Mouse (Mus musculus) midbrain, postnatal 0 days (tissue): ENCODE results near the gene Gipc3. TPM values are rescaled to one million over a fixed set of nuclear protein-coding genes. Genes with fewer than 3 reads are reported as not detected.

Experiments used
- ATAC-seq: fragments of 200-750 bp; cut with Nextera tagmentation; 2 replicates; pipeline ENCODE4 v1.8.0; 2017; ENCODE audit warnings: moderate number of reproducible peaks, mild to moderate bottlenecking, moderate TSS enrichment, moderate library complexity; ENCODE audit not compliant: low FRiP score
- DNase-seq: peaks from one replicate; pipeline ENCODE4 v3.0.0-alpha.2; 2015; ENCODE audit warnings: low spot score
- H3K27ac ChIP-seq: fragments of 300-500 bp; sonication (generic); 2 replicates; pipeline ENCODE4 v1.5.1; 2014; ENCODE audit warnings: low read depth, mild to moderate bottlenecking, low read length, mixed read lengths
- H3K27me3 ChIP-seq: fragments of 300-500 bp; sonication (generic); 2 replicates; pipeline ENCODE4 v1.6.1; 2014; ENCODE audit warnings: low read length, control low read depth, mixed read lengths; ENCODE audit not compliant: insufficient read depth
- H3K36me3 ChIP-seq: fragments of 300-500 bp; sonication (generic); 2 replicates; pipeline ENCODE4 v1.6.1; 2014; ENCODE audit warnings: low read length, control low read depth, mixed read lengths; ENCODE audit not compliant: insufficient read depth
- H3K4me1 ChIP-seq: fragments of 300-500 bp; sonication (generic); 2 replicates; pipeline ENCODE4 v1.6.1; 2014; ENCODE audit warnings: mild to moderate bottlenecking, control low read depth, antibody characterized with exemption, low read length, mixed read lengths; ENCODE audit not compliant: insufficient read depth
- H3K4me2 ChIP-seq: fragments of 300-500 bp; sonication (generic); 2 replicates; pipeline ENCODE4 v1.6.1; 2014; ENCODE audit warnings: low read depth, mild to moderate bottlenecking, low read length, mixed read lengths; ENCODE audit not compliant: poor library complexity, severe bottlenecking
- H3K4me3 ChIP-seq: fragments of 300-500 bp; sonication (generic); 2 replicates; pipeline ENCODE4 v1.5.1; 2014; ENCODE audit warnings: low read depth, mild to moderate bottlenecking, low read length, moderate library complexity
- H3K9ac ChIP-seq: fragments of 300-500 bp; sonication (generic); replicated peaks from 2 replicates; pipeline ENCODE4 v1.6.1; 2014; ENCODE audit warnings: mild to moderate bottlenecking, low read length, moderate library complexity, mixed read lengths; ENCODE audit not compliant: poor library complexity, severe bottlenecking
- H3K9me3 ChIP-seq: fragments of 300-500 bp; sonication (generic); 2 replicates; pipeline ENCODE4 v1.6.1; 2016; ENCODE audit warnings: low read length, control low read depth
- CTCF ChIP-seq: IDR thresholded peaks from 2 replicates; pipeline ENCODE4 v1.5.1; 2016; ENCODE audit warnings: antibody characterized with exemption, mild to moderate bottlenecking
- WGBS: fragments of 180-500 bp; shearing (Covaris S2); extraction: QIAGEN DNeasy Blood & Tissue Kit; methylation state at CpG from one replicate; pipeline ENCODE4 v1.1.7; 2014; 5-methylcytosine and 5-hydroxymethylcytosine counted together
- polyA plus RNA-seq: library from polyadenylated mRNA; unstranded; fragments of >200 nt; fragmentation: Nextera tagmentation; extraction: Ambion mirVana; gene quantifications from 2 replicates; pipeline ENCODE4 v1.2.1, GENCODE M21; 2015
- total RNA-seq: library from RNA; depleted of rRNA; stranded (reverse); fragments of >200 nt; gene quantifications from 2 replicates; pipeline ENCODE4 v1.2.3, GENCODE M21; 2014

The Gipc3 gene
- total and polyA plus RNA-seq, 2 experiments from 2014 or later = 0.16 TPM; not detected in 1

DNA sequence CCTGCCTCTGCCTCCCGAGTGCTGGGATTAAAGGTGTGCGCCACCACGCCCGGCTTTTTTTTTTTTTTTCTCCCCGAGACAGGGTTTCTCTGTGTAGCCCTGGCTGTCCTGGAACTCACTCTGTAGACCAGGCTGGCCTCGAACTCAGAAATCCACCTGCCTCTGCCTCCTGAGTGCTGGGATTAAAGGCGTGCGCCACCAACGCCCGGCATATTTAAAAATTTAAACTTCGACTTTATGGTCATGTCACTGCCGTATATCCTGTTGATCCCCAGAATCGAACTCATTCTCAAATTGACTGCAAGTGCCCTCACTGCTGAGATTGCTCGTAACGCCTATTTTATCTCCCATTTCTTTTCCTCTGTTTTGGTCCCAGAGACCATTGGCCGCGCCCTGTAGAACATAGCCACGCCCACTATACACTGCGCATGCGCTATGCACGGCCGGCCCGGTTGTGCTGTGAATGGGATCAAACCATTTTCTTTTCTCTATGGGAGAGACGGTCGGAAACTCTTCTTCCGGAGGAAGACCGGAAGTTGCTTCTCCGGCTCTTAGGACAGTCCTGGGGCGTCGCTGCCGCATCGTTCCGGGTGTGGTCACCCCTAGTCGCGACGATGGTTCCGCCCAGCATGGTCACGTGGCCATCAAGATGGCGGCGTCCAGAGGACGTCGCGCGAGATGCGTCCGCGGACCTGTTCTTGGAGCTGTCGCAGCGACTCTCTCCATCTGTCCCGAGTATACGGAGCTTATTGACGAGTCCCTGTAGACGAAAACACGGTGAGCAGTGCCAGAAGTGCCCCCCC lies 40.9 kb upstream of the Gipc3 start, which contains the start of the genes Dohh and Gm48551:
TSS of gene Dohh (plus strand) at position 627 of the 803 bp plus-strand sequence.
TSS of gene Gm48551 (plus strand) at position 665 of the 803 bp plus-strand sequence.
- H3K9me3 ChIP-seq = no peaks in the 10 kb centered on the region
- H3K4me3 ChIP-seq = peak within 1 kb of the TSS; percentile 86
- H3K4me1 ChIP-seq = peaks cover 10% of the 10 kb centered on the region
- H3K27ac ChIP-seq = peak within 1 kb of the TSS; percentile 91
- peak; percentile 93 for ATAC-seq
- peaks cover 28% of the 10 kb centered on the region for H3K36me3 ChIP-seq
- no peaks in the 10 kb centered on the region for H3K27me3 ChIP-seq
- WGBS = 4% methylated on average over 51 of the region's 54 CpGs
- H3K9ac ChIP-seq = peak within 1 kb of the TSS; percentile 93
- peak; percentile 100 for DNase-seq
- peak within 1 kb of the TSS; percentile 83 for H3K4me2 ChIP-seq
- peak; percentile 21 for TF ChIP-seq CTCF

DNA sequence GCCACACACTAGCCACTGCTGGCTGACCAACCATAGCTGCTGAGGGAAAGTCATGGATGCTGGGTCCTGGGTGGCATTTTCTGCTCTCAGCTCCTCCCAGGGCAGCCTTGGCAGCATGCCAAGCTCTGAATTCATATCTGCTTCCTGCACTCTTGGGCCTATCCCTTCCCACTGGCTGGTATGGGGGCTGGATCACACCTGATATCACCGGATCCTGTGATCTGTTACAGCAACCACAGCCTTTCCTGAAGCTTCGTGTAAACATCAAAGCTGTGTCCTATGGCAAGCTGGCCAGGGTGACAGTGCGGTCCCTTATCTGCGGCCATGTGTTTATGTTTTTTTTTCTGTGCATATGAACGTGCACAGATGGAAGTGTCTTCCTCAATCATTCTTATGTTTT lies 39.0 kb upstream of the Gipc3 start:
- H3K9ac ChIP-seq = no peak overlapping the region

GRCm38 (mm10) chr10:81379809-81380378 lies 36.8 kb upstream of the Gipc3 start:
- ATAC-seq = no peak
- H3K27me3 ChIP-seq = no peaks in the 10 kb centered on the region
- DNase-seq = no peak
- WGBS = 93% methylated on average over 6 of the region's 6 CpGs
- H3K27ac ChIP-seq = no peak overlapping the region
- peaks cover 12% of the 10 kb centered on the region for H3K4me1 ChIP-seq
- no peak overlapping the region for H3K4me2 ChIP-seq
- no peak for TF ChIP-seq CTCF
- no peak overlapping the region for H3K4me3 ChIP-seq
- no peak overlapping the region for H3K9ac ChIP-seq
- peaks cover 4% of the 10 kb centered on the region; the same call in 1 of the 2 replicates for H3K36me3 ChIP-seq
- H3K9me3 ChIP-seq = no peaks in the 10 kb centered on the region

More for the DNA sequence above, 39.0 kb upstream of the Gipc3 start:
- H3K27ac ChIP-seq = no peak overlapping the region
- no peak for ATAC-seq
- WGBS = 93% methylated on average over 5 of the region's 5 CpGs
- H3K9me3 ChIP-seq = no peaks in the 10 kb centered on the region
- peaks cover 15% of the 10 kb centered on the region for H3K4me1 ChIP-seq
- DNase-seq = no peak
- peaks cover 10% of the 10 kb centered on the region for H3K36me3 ChIP-seq
- H3K4me2 ChIP-seq = no peak overlapping the region
- no peaks in the 10 kb centered on the region for H3K27me3 ChIP-seq
- TF ChIP-seq CTCF = no peak
- H3K4me3 ChIP-seq = no peak overlapping the region

- Histone ChIP-seq H3K4me1 (peaks cover 12% of the 10 kb centered on the region), H3K9me3 (no peaks in the 10 kb centered on the region), H3K27me3 (no peaks in the 10 kb centered on the region), H3K4me2 (peak overlapping the region; percentile 87), H3K9ac (peak overlapping the region; percentile 15), H3K36me3 (peaks cover 4% of the 10 kb centered on the region), H3K4me3 (peak overlapping the region; percentile 79), H3K27ac (peak overlapping the region; percentile 13)
- no peak for TF ChIP-seq CTCF
- DNase-seq = no peak
- 56% methylated on average over 3 of the region's 3 CpGs for whole genome bisulfite sequencing
- no peak; the same call in 1 of the 2 replicates for ATAC-seq
These were observed 36.1 kb upstream of the Gipc3 start for GRCm38 (mm10) chr10:81379183-81379553.

DNA sequence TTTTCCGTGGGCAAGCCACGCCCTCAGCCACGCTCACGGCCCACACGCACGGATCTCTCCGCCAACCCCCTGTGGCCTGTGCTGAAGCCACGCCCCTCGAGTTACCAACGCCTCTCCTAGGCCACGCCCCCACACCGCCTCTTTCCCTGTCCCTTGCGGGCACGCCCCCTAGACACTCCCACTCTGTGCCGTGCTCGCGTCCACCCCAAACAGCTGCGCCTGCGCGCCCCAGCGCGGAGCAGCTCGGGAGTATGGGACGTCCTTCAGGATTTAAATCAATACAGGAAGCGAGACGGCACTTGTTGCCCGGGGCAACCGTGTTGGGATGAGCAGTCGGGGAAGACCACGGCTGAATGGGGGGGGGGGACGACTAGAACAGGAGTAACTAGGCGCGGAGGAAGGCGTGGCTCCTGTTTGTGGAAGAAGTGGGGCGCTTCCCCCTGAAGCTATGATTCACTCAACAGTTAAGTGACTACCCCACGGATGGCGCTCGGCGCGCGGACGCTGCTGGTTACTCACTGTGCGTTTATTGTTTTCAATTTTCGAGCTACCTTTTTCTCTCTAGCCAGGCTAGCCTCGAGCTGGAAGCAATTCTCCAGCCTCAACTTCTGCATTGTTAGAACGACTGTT lies 35.6 kb upstream of the Gipc3 start:
- DNase-seq = peak; percentile 100
- peak; percentile 45 for TF ChIP-seq CTCF
- peak; percentile 97 for ATAC-seq
- Histone ChIP-seq H3K4me3 (peak overlapping the region; percentile 79), H3K9me3 (no peaks in the 10 kb centered on the region), H3K27me3 (no peaks in the 10 kb centered on the region), H3K4me2 (peak overlapping the region; percentile 87), H3K4me1 (peaks cover 12% of the 10 kb centered on the region), H3K9ac (peak overlapping the region; percentile 89), H3K36me3 (peaks cover 5% of the 10 kb centered on the region), H3K27ac (peak overlapping the region; percentile 13)
- under 1% methylated on average over 46 of the region's 46 CpGs for WGBS
